Mouse (Mus musculus): ENCODE results near the gene Zc3h14. TPM values are rescaled to one million over a fixed set of nuclear protein-coding genes. Genes with fewer than 3 reads are reported as not detected.

Gene Zc3h14
- polyA plus RNA-seq (2014; fragmentation: Illumina TruSeq; extraction: RNeasy Lipid Tissue Mini Kit (QIAGEN cat#74804); ENCODE audit: low read depth, low replicate concordance), result 92.9 TPM

DNA sequence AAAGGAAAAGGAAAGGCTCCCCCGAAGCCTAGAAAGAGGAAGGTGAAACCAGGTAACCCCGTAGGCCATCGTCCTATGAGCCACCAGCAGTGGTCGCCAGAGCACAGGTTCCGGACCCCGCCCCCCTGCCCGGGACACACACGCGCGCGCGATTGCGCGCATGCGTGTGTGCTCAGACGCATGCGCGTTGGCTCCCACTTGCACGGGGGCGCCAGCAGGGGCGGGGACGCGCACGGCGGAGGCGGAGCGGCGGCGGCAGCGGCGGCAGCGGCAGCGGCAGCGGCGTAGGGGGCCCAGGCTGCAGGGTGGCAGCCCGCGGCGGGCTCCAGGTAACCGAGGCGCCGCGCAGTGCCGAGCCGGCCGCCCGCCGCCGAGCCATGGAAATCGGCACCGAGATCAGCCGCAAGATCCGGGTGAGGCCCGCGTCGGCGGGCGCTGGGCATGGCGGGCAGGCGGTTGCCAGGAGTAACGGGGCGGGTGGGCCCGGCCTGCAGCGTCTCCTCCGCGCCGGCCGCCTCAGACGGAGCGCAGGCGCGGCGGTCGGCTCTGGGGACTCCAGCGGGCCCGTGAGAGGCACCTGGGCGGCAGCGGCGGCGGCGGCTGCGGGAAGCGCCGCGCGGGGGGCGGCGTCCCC, at the start of gene Zc3h14:
Zc3h14 (plus strand) TSS at position 219 of the 634 bp plus-strand sequence.

DNA sequence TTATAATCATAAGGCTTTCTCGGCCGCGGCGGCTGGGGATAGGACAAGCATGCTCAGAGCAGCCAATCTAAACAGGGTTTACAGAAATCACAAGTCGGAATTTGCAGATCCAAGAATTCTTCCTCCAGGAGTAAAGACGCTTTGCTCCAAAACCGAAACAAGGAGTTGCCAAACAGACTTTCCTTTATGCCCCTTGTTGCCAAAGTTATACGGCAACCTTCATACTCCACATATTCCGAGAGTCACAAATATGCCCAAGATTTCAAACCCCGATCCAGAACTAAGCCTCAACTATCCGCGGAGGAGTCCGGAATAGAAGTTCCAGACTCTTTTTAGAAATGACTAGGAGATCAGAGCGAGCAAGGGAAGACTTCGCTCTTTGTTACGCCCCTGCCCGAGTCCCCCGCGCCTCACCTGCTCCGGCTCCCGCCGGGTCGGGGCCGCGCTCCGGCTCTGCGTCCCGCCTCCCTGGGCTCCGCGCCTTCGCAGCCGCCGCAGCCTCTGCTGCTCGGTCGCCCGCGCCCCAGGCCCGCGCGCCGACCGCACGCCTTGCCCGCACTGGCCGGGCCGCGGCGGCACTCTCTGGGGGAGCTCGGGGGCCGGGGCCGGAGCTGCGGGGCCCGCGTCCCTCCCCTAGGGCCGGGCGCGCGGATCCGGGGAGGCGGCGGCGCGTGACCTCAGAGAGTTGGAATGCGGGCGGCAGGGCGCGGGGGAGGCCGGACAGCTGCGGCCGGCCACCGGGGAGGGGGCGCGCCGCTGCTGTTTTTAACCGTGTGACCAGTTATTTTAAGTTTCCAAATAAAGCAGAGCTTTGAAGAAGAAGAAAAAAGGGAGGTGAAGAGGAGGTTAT, 9.6 kb upstream of the Zc3h14 start, which contains the start of gene Ptpn21:
Ptpn21 (minus strand) TSS at position 455 of the 850 bp plus-strand sequence.

Other genes starting within 250 kb of the Zc3h14 start
- gene Kcnk10, start 168.7 kb upstream of the Zc3h14 start, polyA plus RNA-seq (2014; fragmentation: Illumina TruSeq; extraction: RNeasy Lipid Tissue Mini Kit (QIAGEN cat#74804); ENCODE audit: low read depth, low replicate concordance), result 0.53 TPM
- gene Spata7, start 118.8 kb upstream of the Zc3h14 start, polyA plus RNA-seq (2014; fragmentation: Illumina TruSeq; extraction: RNeasy Lipid Tissue Mini Kit (QIAGEN cat#74804); ENCODE audit: low read depth, low replicate concordance), result 2.3 TPM
- gene Ptpn21, start 9.6 kb upstream of the Zc3h14 start, polyA plus RNA-seq (2014; fragmentation: Illumina TruSeq; extraction: RNeasy Lipid Tissue Mini Kit (QIAGEN cat#74804); ENCODE audit: low read depth, low replicate concordance), result 10.1 TPM
- gene Eml5, start 154.5 kb downstream of the Zc3h14 start, polyA plus RNA-seq (2014; fragmentation: Illumina TruSeq; extraction: RNeasy Lipid Tissue Mini Kit (QIAGEN cat#74804); ENCODE audit: low read depth, low replicate concordance), result 4.8 TPM
- gene Ttc8, start 173.6 kb downstream of the Zc3h14 start, polyA plus RNA-seq (2014; fragmentation: Illumina TruSeq; extraction: RNeasy Lipid Tissue Mini Kit (QIAGEN cat#74804); ENCODE audit: low read depth, low replicate concordance), result 11.5 TPM

All from liver, adult 10 weeks (tissue).